Mouse (Mus musculus): ENCODE results near the gene Ino80d. TPM values are rescaled to one million over a fixed set of nuclear protein-coding genes. Genes with fewer than 3 reads are reported as not detected.

The Ino80d gene
- polyA plus RNA-seq, 1 experiment = 2.1 TPM

- peaks cover 5% of the 10 kb centered on the region for H3K27me3 ChIP-seq (ENCODE audit: control insufficient read depth, insufficient read depth, insufficient read length)
- no peak overlapping the region for H3K4me3 ChIP-seq (ENCODE audit: insufficient read depth, poor library complexity, severe bottlenecking)
- H3ac ChIP-seq (ENCODE audit: control insufficient read depth, insufficient read length, low read depth) = no peak overlapping the region
- TF ChIP-seq CEBPB (IDR thresholded peaks at IDR 0.05; ENCODE audit: low read depth) (no peak), FOSL1 (IDR thresholded peaks at IDR 0.05; ENCODE audit: insufficient read depth, low read length, poor library complexity, severe bottlenecking) (no peak), MYOD1 (IDR thresholded peaks at IDR 0.05; ENCODE audit: control insufficient read depth, insufficient read length, low read depth) (no peak), CTCF (IDR thresholded peaks at IDR 0.05; ENCODE audit: control insufficient read depth, insufficient read depth, insufficient read length) (no peak), USF1 (IDR thresholded peaks at IDR 0.05; ENCODE audit: low read depth) (no peak), MAX (IDR thresholded peaks at IDR 0.05) (no peak), MYOG (IDR thresholded peaks at IDR 0.05; ENCODE audit: control insufficient read depth, extremely low read depth, insufficient read length) (no peak)
- no peaks in the 10 kb centered on the region for H3K79me2 ChIP-seq (ENCODE audit: control insufficient read depth, insufficient read depth)
- H3K79me3 ChIP-seq (ENCODE audit: low read depth) = no peaks in the 10 kb centered on the region
- no peaks in the 10 kb centered on the region for H3K36me3 ChIP-seq (ENCODE audit: control insufficient read depth, insufficient read depth)
These were observed 112.6 kb downstream of the Ino80d start for GRCm38 (mm10) chr1:63001874-63002273.

GRCm38 (mm10) chr1:62993348-62993747, 121.1 kb downstream of the Ino80d start:
- H3K79me2 ChIP-seq (ENCODE audit: control insufficient read depth, insufficient read depth) = no peaks in the 10 kb centered on the region
- TF ChIP-seq CEBPB (IDR thresholded peaks at IDR 0.05; ENCODE audit: low read depth) (no peak), MYOD1 (IDR thresholded peaks at IDR 0.05; ENCODE audit: control insufficient read depth, insufficient read length, low read depth) (no peak), FOSL1 (IDR thresholded peaks at IDR 0.05; ENCODE audit: insufficient read depth, low read length, poor library complexity, severe bottlenecking) (no peak), USF1 (IDR thresholded peaks at IDR 0.05; ENCODE audit: low read depth) (no peak), CTCF (IDR thresholded peaks at IDR 0.05; ENCODE audit: control insufficient read depth, insufficient read depth, insufficient read length) (no peak), MYOG (IDR thresholded peaks at IDR 0.05; ENCODE audit: control insufficient read depth, extremely low read depth, insufficient read length) (no peak), MAX (IDR thresholded peaks at IDR 0.05) (no peak)
- no peaks in the 10 kb centered on the region for H3K27me3 ChIP-seq (ENCODE audit: control insufficient read depth, insufficient read depth, insufficient read length)
- H3K4me3 ChIP-seq (ENCODE audit: insufficient read depth, poor library complexity, severe bottlenecking) = no peak overlapping the region
- H3K79me3 ChIP-seq (ENCODE audit: low read depth) = no peaks in the 10 kb centered on the region
- H3K36me3 ChIP-seq (ENCODE audit: control insufficient read depth, insufficient read depth) = no peaks in the 10 kb centered on the region
- no peak overlapping the region for H3ac ChIP-seq (ENCODE audit: control insufficient read depth, insufficient read length, low read depth)

- H3K4me3 ChIP-seq (ENCODE audit: insufficient read depth, poor library complexity, severe bottlenecking) = no peak overlapping the region
- no peaks in the 10 kb centered on the region for H3K79me2 ChIP-seq (ENCODE audit: control insufficient read depth, insufficient read depth)
- no peaks in the 10 kb centered on the region for H3K36me3 ChIP-seq (ENCODE audit: control insufficient read depth, insufficient read depth)
- TF ChIP-seq MAX (IDR thresholded peaks at IDR 0.05) (no peak), USF1 (IDR thresholded peaks at IDR 0.05; ENCODE audit: low read depth) (no peak), MYOG (IDR thresholded peaks at IDR 0.05; ENCODE audit: control insufficient read depth, extremely low read depth, insufficient read length) (no peak), FOSL1 (IDR thresholded peaks at IDR 0.05; ENCODE audit: insufficient read depth, low read length, poor library complexity, severe bottlenecking) (no peak), MYOD1 (IDR thresholded peaks at IDR 0.05; ENCODE audit: control insufficient read depth, insufficient read length, low read depth) (no peak), CEBPB (IDR thresholded peaks at IDR 0.05; ENCODE audit: low read depth) (no peak), CTCF (IDR thresholded peaks at IDR 0.05; ENCODE audit: control insufficient read depth, insufficient read depth, insufficient read length) (no peak)
- H3ac ChIP-seq (ENCODE audit: control insufficient read depth, insufficient read length, low read depth) = no peak overlapping the region
- H3K79me3 ChIP-seq (ENCODE audit: low read depth) = no peaks in the 10 kb centered on the region
- no peaks in the 10 kb centered on the region for H3K27me3 ChIP-seq (ENCODE audit: control insufficient read depth, insufficient read depth, insufficient read length)
These were observed 121.8 kb downstream of the Ino80d start for GRCm38 (mm10) chr1:62992648-62993047.

GRCm38 (mm10) chr1:62991021-62991420, 123.4 kb downstream of the Ino80d start:
- H3ac ChIP-seq (ENCODE audit: control insufficient read depth, insufficient read length, low read depth) = no peak overlapping the region
- no peaks in the 10 kb centered on the region for H3K79me3 ChIP-seq (ENCODE audit: low read depth)
- H3K4me3 ChIP-seq (ENCODE audit: insufficient read depth, poor library complexity, severe bottlenecking) = no peak overlapping the region
- H3K36me3 ChIP-seq (ENCODE audit: control insufficient read depth, insufficient read depth) = no peaks in the 10 kb centered on the region
- TF ChIP-seq USF1 (IDR thresholded peaks at IDR 0.05; ENCODE audit: low read depth) (no peak), CTCF (IDR thresholded peaks at IDR 0.05; ENCODE audit: control insufficient read depth, insufficient read depth, insufficient read length) (no peak), CEBPB (IDR thresholded peaks at IDR 0.05; ENCODE audit: low read depth) (no peak), MYOG (IDR thresholded peaks at IDR 0.05; ENCODE audit: control insufficient read depth, extremely low read depth, insufficient read length) (no peak), MYOD1 (IDR thresholded peaks at IDR 0.05; ENCODE audit: control insufficient read depth, insufficient read length, low read depth) (no peak), FOSL1 (IDR thresholded peaks at IDR 0.05; ENCODE audit: insufficient read depth, low read length, poor library complexity, severe bottlenecking) (no peak), MAX (IDR thresholded peaks at IDR 0.05) (no peak)
- H3K27me3 ChIP-seq (ENCODE audit: control insufficient read depth, insufficient read depth, insufficient read length) = no peaks in the 10 kb centered on the region
- H3K79me2 ChIP-seq (ENCODE audit: control insufficient read depth, insufficient read depth) = no peaks in the 10 kb centered on the region

- H3ac ChIP-seq (ENCODE audit: control insufficient read depth, insufficient read length, low read depth) = no peak overlapping the region
- no peaks in the 10 kb centered on the region for H3K36me3 ChIP-seq (ENCODE audit: control insufficient read depth, insufficient read depth)
- peaks cover 7% of the 10 kb centered on the region for H3K27me3 ChIP-seq (ENCODE audit: control insufficient read depth, insufficient read depth, insufficient read length)
- H3K79me3 ChIP-seq (ENCODE audit: low read depth) = no peaks in the 10 kb centered on the region
- H3K79me2 ChIP-seq (ENCODE audit: control insufficient read depth, insufficient read depth) = no peaks in the 10 kb centered on the region
- TF ChIP-seq FOSL1 (IDR thresholded peaks at IDR 0.05; ENCODE audit: insufficient read depth, low read length, poor library complexity, severe bottlenecking) (no peak), USF1 (IDR thresholded peaks at IDR 0.05; ENCODE audit: low read depth) (no peak), CTCF (IDR thresholded peaks at IDR 0.05; ENCODE audit: control insufficient read depth, insufficient read depth, insufficient read length) (no peak), MYOD1 (IDR thresholded peaks at IDR 0.05; ENCODE audit: control insufficient read depth, insufficient read length, low read depth) (no peak), CEBPB (IDR thresholded peaks at IDR 0.05; ENCODE audit: low read depth) (no peak), MAX (IDR thresholded peaks at IDR 0.05) (no peak), MYOG (IDR thresholded peaks at IDR 0.05; ENCODE audit: control insufficient read depth, extremely low read depth, insufficient read length) (no peak)
- H3K4me3 ChIP-seq (ENCODE audit: insufficient read depth, poor library complexity, severe bottlenecking) = no peak overlapping the region
These were observed 126.9 kb downstream of the Ino80d start for GRCm38 (mm10) chr1:62987561-62987960.

GRCm38 (mm10) chr1:62986267-62986666, 128.2 kb downstream of the Ino80d start:
- Histone ChIP-seq H3ac (ENCODE audit: control insufficient read depth, insufficient read length, low read depth) (no peak overlapping the region), H3K27me3 (ENCODE audit: control insufficient read depth, insufficient read depth, insufficient read length) (peaks cover 7% of the 10 kb centered on the region), H3K79me2 (ENCODE audit: control insufficient read depth, insufficient read depth) (no peaks in the 10 kb centered on the region), H3K36me3 (ENCODE audit: control insufficient read depth, insufficient read depth) (no peaks in the 10 kb centered on the region), H3K4me3 (ENCODE audit: insufficient read depth, poor library complexity, severe bottlenecking) (no peak overlapping the region), H3K79me3 (ENCODE audit: low read depth) (no peaks in the 10 kb centered on the region)
- TF ChIP-seq USF1 (IDR thresholded peaks at IDR 0.05; ENCODE audit: low read depth) = peak; percentile 32
- no peak for TF ChIP-seq CTCF (IDR thresholded peaks at IDR 0.05; ENCODE audit: control insufficient read depth, insufficient read depth, insufficient read length)

Data from C2C12 (cell line).